Mouse (Mus musculus) MEL (cell line): ENCODE measurements at regions not wholly inside any gene's neighbourhood (a gene's known extent, or its start where the extent isn't known, plus 50 kb on each side); places are given as distances from the start of the nearest gene placed in this dataset.

Experiments
- DNase-seq: peaks from one replicate; pipeline ENCODE4 v3.0.0; 2011; ENCODE audit warnings: low read depth, low spot score
- H3K27ac ChIP-seq: 2 replicates; pipeline ENCODE4 v1.5.1; 2012; ENCODE audit warnings: low read depth, mild to moderate bottlenecking, control low read depth, low read length, moderate library complexity; ENCODE audit not compliant: control insufficient read depth
- H3K27me3 ChIP-seq, 2 experiments: fragments of 150-350 bp in 1 of 2; sonication (generic) in 1 of 2; 2 replicates each; pipeline ENCODE4 v1.6.1; 2012; ENCODE audit warnings: low read length in 2 of 2, mild to moderate bottlenecking in 2 of 2, improper control_type of control experiment in 1 of 2, moderate library complexity in 1 of 2; ENCODE audit not compliant: insufficient read depth in 2 of 2, control insufficient read depth in 1 of 2
- H3K36me3 ChIP-seq, 2 experiments: 2 replicates each; pipeline ENCODE4 v1.6.1; 2012 to 2014; ENCODE audit warnings: low read length in 2 of 2, improper control_type of control experiment in 1 of 2, inconsistent platforms in 1 of 2, mild to moderate bottlenecking in 1 of 2; ENCODE audit not compliant: insufficient read depth in 2 of 2, control insufficient read depth in 1 of 2
- H3K4me1 ChIP-seq, 2 experiments: fragments of 150-350 bp in 1 of 2; sonication (generic) in 1 of 2; 2 replicates each; pipeline ENCODE4 v1.6.1; 2012; ENCODE audit warnings: low read length in 2 of 2, improper control_type of control experiment in 1 of 2, mild to moderate bottlenecking in 1 of 2; ENCODE audit not compliant: insufficient read depth in 2 of 2, control insufficient read depth in 1 of 2
- H3K4me3 ChIP-seq, 2 experiments: fragments of 150-350 bp in 1 of 2; sonication (generic) in 1 of 2; 2 replicates each; pipeline ENCODE4 v1.5.1; 2012; ENCODE audit warnings: low read depth in 2 of 2, low read length in 2 of 2, mild to moderate bottlenecking in 2 of 2, moderate library complexity in 2 of 2, control low read depth in 1 of 2, improper control_type of control experiment in 1 of 2; ENCODE audit not compliant: control insufficient read depth in 1 of 2, insufficient read depth in 1 of 2
- H3K79me2 ChIP-seq: 2 replicates; pipeline ENCODE4 v1.6.1; 2012; ENCODE audit warnings: mild to moderate bottlenecking, low read length, moderate library complexity; ENCODE audit not compliant: control insufficient read depth, poor library complexity, insufficient read depth
- H3K9ac ChIP-seq: 2 replicates; pipeline ENCODE4 v1.6.1; 2012; ENCODE audit warnings: low read depth, mild to moderate bottlenecking, control low read depth, low read length, moderate library complexity; ENCODE audit not compliant: control insufficient read depth, poor library complexity, severe bottlenecking
- H3K9me3 ChIP-seq: fragments of 150-350 bp; sonication (generic); replicated peaks from 2 replicates; pipeline ENCODE4 v1.6.1; 2012; ENCODE audit warnings: mild to moderate bottlenecking, low read length, improper control_type of control experiment, moderate library complexity; ENCODE audit not compliant: insufficient read depth
- BHLHE40 ChIP-seq: IDR thresholded peaks from 2 replicates; pipeline ENCODE4 v1.6.1; 2012; ENCODE audit warnings: low read depth, mild to moderate bottlenecking, inconsistent platforms, low read length, improper control_type of control experiment, borderline replicate concordance
- CHD2 ChIP-seq: IDR thresholded peaks from 2 replicates; pipeline ENCODE4 v1.6.1; 2011; ENCODE audit warnings: low read length, improper control_type of control experiment
- CTCF ChIP-seq, 3 experiments: IDR thresholded peaks in 2 of 3; conservative IDR thresholded peaks in 1 of 3; 2 replicates each; pipeline ENCODE4 v1.5.1; 2011 to 2012; ENCODE audit warnings: low read length in 3 of 3, low read depth in 2 of 3, mild to moderate bottlenecking in 2 of 3, improper control_type of control experiment in 1 of 3, inconsistent platforms in 1 of 3, mixed read lengths in 1 of 3, moderate library complexity in 1 of 3; ENCODE audit not compliant: control insufficient read depth in 1 of 3, insufficient read depth in 1 of 3, poor library complexity in 1 of 3, severe bottlenecking in 1 of 3
- E2F4 ChIP-seq: IDR thresholded peaks from 2 replicates; pipeline ENCODE4 v1.6.1; 2011; ENCODE audit warnings: low read depth, low read length, improper control_type of control experiment, borderline replicate concordance
- GABPA ChIP-seq: IDR thresholded peaks from 2 replicates; pipeline ENCODE4 v1.6.1; 2012; ENCODE audit warnings: low read depth, mild to moderate bottlenecking, inconsistent platforms, low read length, improper control_type of control experiment, moderate library complexity
- MAZ ChIP-seq: IDR thresholded peaks from 2 replicates; pipeline ENCODE4 v1.6.1; 2012; ENCODE audit warnings: low read depth, mild to moderate bottlenecking, inconsistent platforms, low read length, improper control_type of control experiment
- MXI1 ChIP-seq: IDR thresholded peaks from 2 replicates; pipeline ENCODE4 v1.6.1; 2011; ENCODE audit warnings: mild to moderate bottlenecking, low read depth, low read length, improper control_type of control experiment
- MYB ChIP-seq: IDR thresholded peaks from 2 replicates; pipeline ENCODE4 v1.6.1; 2011; ENCODE audit warnings: mild to moderate bottlenecking, low read depth, low read length, improper control_type of control experiment
- MYC ChIP-seq: IDR thresholded peaks from 2 replicates; pipeline ENCODE4 v1.6.1; 2011; ENCODE audit warnings: low read depth, mild to moderate bottlenecking, low read length, improper control_type of control experiment, moderate library complexity
- NELFE ChIP-seq: IDR thresholded peaks from 2 replicates; pipeline ENCODE4 v1.6.1; 2011; ENCODE audit warnings: low read depth, low read length, improper control_type of control experiment
- POLR2A ChIP-seq, 2 experiments: IDR thresholded peaks; 2 replicates each; pipeline ENCODE4 v1.6.1; 2011 to 2012; ENCODE audit warnings: low read length in 2 of 2, mild to moderate bottlenecking in 2 of 2, control low read depth in 1 of 2, improper control_type of control experiment in 1 of 2, low read depth in 1 of 2, moderate library complexity in 1 of 2; ENCODE audit not compliant: control insufficient read depth in 1 of 2, insufficient read depth in 1 of 2, poor library complexity in 1 of 2
- RAD21 ChIP-seq: IDR thresholded peaks from 2 replicates; pipeline ENCODE4 v1.6.1; 2011; ENCODE audit warnings: mild to moderate bottlenecking, low read depth, low read length, improper control_type of control experiment
- RCOR1 ChIP-seq: IDR thresholded peaks from 2 replicates; pipeline ENCODE4 v1.6.1; 2012; ENCODE audit warnings: low read depth, mild to moderate bottlenecking, inconsistent platforms, low read length, improper control_type of control experiment
- SIN3A ChIP-seq: IDR thresholded peaks from 2 replicates; pipeline ENCODE4 v1.6.1; 2012; ENCODE audit warnings: low read length, improper control_type of control experiment, inconsistent platforms
- SMC3 ChIP-seq: IDR thresholded peaks from 2 replicates; pipeline ENCODE4 v1.6.1; 2011; ENCODE audit warnings: low read depth, low read length, improper control_type of control experiment
- TAL1 ChIP-seq: IDR thresholded peaks from 2 replicates; pipeline ENCODE4 v1.6.1; 2012; ENCODE audit warnings: mild to moderate bottlenecking, inconsistent platforms, low read length, moderate library complexity, mixed read lengths
- TBP ChIP-seq: IDR thresholded peaks from 2 replicates; pipeline ENCODE4 v1.8.0; 2011; ENCODE audit warnings: low read depth, low read length, improper control_type of control experiment
- USF2 ChIP-seq, 2 experiments: IDR thresholded peaks; 2 replicates each; pipeline ENCODE4 v1.6.1; 2011 to 2012; ENCODE audit warnings: improper control_type of control experiment in 2 of 2, low read length in 2 of 2, borderline replicate concordance in 1 of 2, inconsistent platforms in 1 of 2, low read depth in 1 of 2, mild to moderate bottlenecking in 1 of 2; ENCODE audit not compliant: insufficient read depth in 1 of 2
- ZC3H11A ChIP-seq: IDR thresholded peaks from 2 replicates; pipeline ENCODE4 v1.6.1; 2012; ENCODE audit warnings: low read depth, mild to moderate bottlenecking, inconsistent platforms, low read length, improper control_type of control experiment
- ZKSCAN1 ChIP-seq: IDR thresholded peaks from 2 replicates; pipeline ENCODE4 v1.6.1; 2012; ENCODE audit warnings: low read depth, mild to moderate bottlenecking, inconsistent platforms, low read length, improper control_type of control experiment, moderate library complexity
- ZMIZ1 ChIP-seq: IDR thresholded peaks from 2 replicates; pipeline ENCODE4 v1.6.1; 2012; ENCODE audit warnings: low read depth, mild to moderate bottlenecking, inconsistent platforms, low read length, improper control_type of control experiment, moderate library complexity
- ZNF384 ChIP-seq: IDR thresholded peaks from 2 replicates; pipeline ENCODE4 v1.6.1; 2012; ENCODE audit warnings: low read depth, mild to moderate bottlenecking, inconsistent platforms, low read length, improper control_type of control experiment

DNA sequence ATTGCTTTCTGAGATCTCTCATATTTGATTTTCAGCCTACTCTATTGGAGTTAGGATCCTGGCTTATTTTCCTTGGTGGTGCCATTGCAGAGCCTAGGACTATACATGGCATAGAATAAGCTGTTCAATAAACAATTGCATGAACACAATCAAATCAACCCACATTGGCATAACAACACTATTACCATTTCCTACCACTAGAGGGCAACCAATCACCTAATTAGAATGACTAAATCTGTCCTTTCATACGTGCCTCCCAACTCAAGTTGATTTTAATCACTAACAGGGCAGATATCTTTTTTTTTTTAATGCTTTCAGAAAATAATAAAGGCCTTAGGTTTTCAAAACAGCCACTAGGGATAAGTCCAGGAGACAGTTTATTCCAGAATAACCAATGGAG is 75.6 kb upstream of the Tmem260 start:
- Histone ChIP-seq H3K9me3 (no peaks in the 10 kb centered on the region), H3K79me2 (no peaks in the 10 kb centered on the region), H3K27me3 (peaks cover 0 to 1% of the 10 kb centered on the region in 2 experiments; a peak in 3 of 4 replicates), H3K27ac (no peak overlapping the region), H3K4me1 (no peaks in the 10 kb centered on the region), H3K4me3 (no peak overlapping the region), H3K36me3 (no peaks in the 10 kb centered on the region), H3K9ac (no peak overlapping the region)
- DNase-seq: peak; percentile 66
- peak; percentile 84 for TF ChIP-seq SMC3
- TF ChIP-seq MXI1: no peak
- TF ChIP-seq ZKSCAN1: no peak
- peak; percentile 9 to 83 (median 69); a peak in 4 of 6 replicates for TF ChIP-seq CTCF (IDR thresholded peaks at IDR 0.05 in 2 of 3, conservative IDR thresholded peaks at IDR 0.05 in 1 of 3; ENCODE audit: control insufficient read depth in 1 of 3, insufficient read depth in 1 of 3, low read depth in 2 of 3, low read length in 3 of 3, poor library complexity in 1 of 3, severe bottlenecking in 1 of 3)
- no peak for TF ChIP-seq SIN3A
- 0 out of 2 replicates have a peak, but pooled peaks have one; percentile 33 for TF ChIP-seq ZNF384
- peak; percentile 63 for TF ChIP-seq ZC3H11A
- TF ChIP-seq E2F4: no peak
- peak; percentile 85 for TF ChIP-seq RAD21

DNA sequence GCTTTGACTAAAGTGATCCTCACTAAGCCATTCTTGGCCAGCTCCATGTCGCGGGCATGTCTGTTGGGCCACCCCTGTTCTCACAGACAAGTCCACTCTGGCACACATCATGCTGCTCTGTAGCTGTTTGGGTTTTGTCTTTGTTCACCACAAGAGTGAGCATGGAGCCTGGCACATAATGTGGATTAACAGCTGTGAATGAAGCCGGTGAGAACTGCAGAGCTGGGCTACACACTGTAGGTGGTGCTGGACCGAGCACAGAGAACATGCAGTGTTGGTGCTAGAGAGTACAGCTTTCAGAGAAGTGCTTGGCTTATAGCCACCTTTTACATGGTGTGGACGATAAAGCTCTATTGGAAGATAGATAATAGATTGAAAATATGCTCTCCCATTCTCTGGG is 74.2 kb upstream of the Tmem260 start:
- peaks cover 0 to 1% of the 10 kb centered on the region in 2 experiments; a peak in 3 of 4 replicates for H3K27me3 ChIP-seq
- no peak overlapping the region for H3K4me3 ChIP-seq
- H3K36me3 ChIP-seq: no peaks in the 10 kb centered on the region
- H3K9me3 ChIP-seq: no peaks in the 10 kb centered on the region
- TF ChIP-seq USF2 (IDR thresholded peaks at IDR 0.05; ENCODE audit: borderline replicate concordance in 1 of 2, insufficient read depth in 1 of 2, low read depth in 1 of 2, low read length in 2 of 2) (no peak), MYB (no peak), CHD2 (no peak), TBP (no peak), GABPA (no peak), MYC (no peak), RCOR1 (no peak), BHLHE40 (no peak), SMC3 (peak; percentile 31; the same call in 1 of the 2 replicates), ZC3H11A (no peak), TAL1 (no peak), POLR2A (IDR thresholded peaks at IDR 0.05; ENCODE audit: control insufficient read depth in 1 of 2, insufficient read depth in 1 of 2, low read depth in 1 of 2, low read length in 2 of 2, poor library complexity in 1 of 2) (no peak), MAZ (no peak), NELFE (no peak), ZMIZ1 (no peak), CTCF (IDR thresholded peaks at IDR 0.05 in 2 of 3, conservative IDR thresholded peaks at IDR 0.05 in 1 of 3; ENCODE audit: control insufficient read depth in 1 of 3, insufficient read depth in 1 of 3, low read depth in 2 of 3, low read length in 3 of 3, poor library complexity in 1 of 3, severe bottlenecking in 1 of 3) (peak in 1 of 3 experiments; percentile 19; a peak in 1 of 6 replicates), SIN3A (no peak)
- H3K79me2 ChIP-seq: no peaks in the 10 kb centered on the region
- no peak overlapping the region for H3K9ac ChIP-seq
- no peaks in the 10 kb centered on the region for H3K4me1 ChIP-seq
- DNase-seq: peak; percentile 7
- no peak overlapping the region for H3K27ac ChIP-seq
